Mouse (Mus musculus): ENCODE measurements around the gene Gzmb.
"Not testable (repeated sequence)": the region's sequence is repeated elsewhere in the genome, so short reads cannot be mapped to it uniquely, and the experiment has no call there.

Gene Gzmb

DNA sequence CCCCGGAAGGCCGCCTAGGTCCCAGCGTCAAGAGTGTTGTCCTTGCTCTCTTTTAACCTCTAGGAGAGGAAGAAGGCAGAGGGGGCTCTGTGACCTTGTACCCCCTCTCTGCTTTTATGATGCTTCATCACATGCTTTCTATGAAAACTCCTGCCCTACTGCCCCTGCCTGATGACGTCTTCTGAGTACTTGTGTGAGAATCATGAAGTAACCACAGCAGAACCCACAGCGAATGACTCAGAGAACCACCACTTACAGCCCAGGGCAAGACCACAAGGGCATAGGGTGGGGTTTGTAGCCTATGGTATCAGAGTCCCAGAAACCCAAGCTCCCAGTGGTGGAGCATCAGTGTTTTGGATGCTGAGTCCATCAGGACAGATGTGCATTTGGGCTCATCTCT lies at the start of gene Gzmb:
Gene Gzmb (minus strand): TSS at position 108 of the 400 bp plus-strand sequence.
- no peak for DNase-seq (ENCODE audit: low read depth, low spot score)

GRCm38 (mm10) chr14:56311801-56312200 lies 49.7 kb upstream of the Gzmb start:
- DNase-seq (ENCODE audit: low read depth, low spot score) = not testable (repeated sequence)

GRCm38 (mm10) chr14:56310238-56310637 lies 48.2 kb upstream of the Gzmb start:
- no peak for DNase-seq (ENCODE audit: low read depth, low spot score)

GRCm38 (mm10) chr14:56304149-56304548 lies 42.1 kb upstream of the Gzmb start:
- DNase-seq (ENCODE audit: low read depth, low spot score) = no peak

DNA sequence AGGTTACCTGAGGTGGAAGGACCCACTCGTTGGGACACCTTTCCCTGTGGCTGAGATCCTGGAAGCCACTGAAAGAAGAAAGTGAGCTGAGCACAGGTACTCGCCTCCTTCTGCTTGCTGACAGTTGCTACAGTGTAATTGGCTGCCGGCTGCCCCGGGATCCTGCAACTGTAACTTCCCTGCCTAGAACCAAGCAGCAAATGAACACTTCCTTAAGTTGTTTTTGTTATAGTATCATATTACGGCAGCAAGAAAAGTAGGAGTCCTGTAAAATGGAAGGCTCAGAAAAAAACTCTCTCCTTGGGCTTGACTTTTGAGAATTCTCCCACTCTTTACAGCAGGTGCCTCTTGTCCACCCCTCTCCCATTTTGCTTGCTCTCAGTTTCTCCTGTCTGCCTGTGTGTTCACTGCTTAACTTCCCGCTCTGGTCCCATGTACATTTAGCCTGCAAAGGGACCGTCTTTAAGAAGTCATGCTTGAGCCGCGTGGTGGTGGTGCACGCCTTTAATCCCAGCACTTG lies 41.5 kb upstream of the Gzmb start:
- no peak for DNase-seq (ENCODE audit: low read depth, low spot score)

DNA sequence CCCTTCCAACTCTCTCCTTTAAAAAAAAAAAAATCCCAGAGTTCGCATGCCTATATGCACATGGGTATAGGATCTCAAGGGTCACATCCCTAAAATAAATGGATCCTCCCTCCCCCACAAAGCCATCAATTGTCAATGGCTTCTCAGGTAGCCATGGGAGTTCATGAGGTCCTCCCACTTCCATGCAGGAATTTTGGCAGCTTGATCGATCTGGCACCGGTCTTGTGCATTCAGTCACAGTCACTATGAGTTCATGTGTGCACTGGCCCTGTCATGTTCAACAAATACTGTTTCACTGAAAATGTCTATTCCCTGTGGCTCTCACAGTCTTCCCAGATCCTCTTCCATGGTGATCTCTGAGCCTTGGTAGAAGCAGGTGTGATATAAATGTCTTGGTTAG lies 40.0 kb upstream of the Gzmb start:
- no peak for DNase-seq (ENCODE audit: low read depth, low spot score)

- no peak for DNase-seq (ENCODE audit: low read depth, low spot score)
Measured at GRCm38 (mm10) chr14:56296786-56297185, 34.7 kb upstream of the Gzmb start.

DNA sequence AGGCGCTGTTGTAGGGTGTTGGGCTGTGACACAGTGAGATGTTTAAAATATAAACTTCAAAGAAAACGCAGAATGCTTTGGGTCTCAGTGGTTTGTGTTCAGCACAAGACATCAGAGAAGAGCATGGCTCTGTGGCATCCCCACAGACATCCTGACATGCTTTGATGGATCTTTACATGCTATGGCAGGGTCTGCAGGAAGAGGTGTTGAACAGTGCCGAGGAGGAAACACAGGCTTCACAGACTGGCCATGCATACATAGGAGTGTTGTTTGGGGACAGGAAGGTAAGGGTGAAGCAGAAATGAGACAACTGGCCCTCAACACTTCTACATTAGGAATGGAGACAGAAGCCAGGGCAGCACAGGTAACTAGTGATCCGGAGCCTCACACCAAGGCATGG lies 34.0 kb upstream of the Gzmb start:
- no peak for DNase-seq (ENCODE audit: low read depth, low spot score)

- DNase-seq (ENCODE audit: low read depth, low spot score) = no peak
Measured at GRCm38 (mm10) chr14:56293146-56293545, 31.1 kb upstream of the Gzmb start.

DNA sequence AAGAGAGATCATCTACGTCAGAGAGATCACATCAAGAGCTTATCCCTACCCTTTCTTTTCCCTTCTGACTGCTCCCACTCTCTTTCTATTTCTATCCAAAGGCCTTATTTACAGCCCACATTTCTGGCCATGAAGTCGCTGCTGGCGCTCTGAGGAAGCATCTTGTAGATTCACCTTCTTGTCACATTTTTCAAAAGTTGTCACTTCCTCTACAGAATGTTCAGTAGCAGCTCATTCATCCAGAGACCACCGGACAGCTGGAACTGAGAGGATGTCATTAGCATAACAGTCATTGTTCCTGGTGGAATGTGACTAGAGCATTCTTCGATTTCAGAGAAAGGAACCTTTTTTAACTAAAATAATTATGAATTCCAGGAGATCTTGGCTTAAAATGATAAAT lies 26.6 kb upstream of the Gzmb start:
- no peak for DNase-seq (ENCODE audit: low read depth, low spot score)

DNA sequence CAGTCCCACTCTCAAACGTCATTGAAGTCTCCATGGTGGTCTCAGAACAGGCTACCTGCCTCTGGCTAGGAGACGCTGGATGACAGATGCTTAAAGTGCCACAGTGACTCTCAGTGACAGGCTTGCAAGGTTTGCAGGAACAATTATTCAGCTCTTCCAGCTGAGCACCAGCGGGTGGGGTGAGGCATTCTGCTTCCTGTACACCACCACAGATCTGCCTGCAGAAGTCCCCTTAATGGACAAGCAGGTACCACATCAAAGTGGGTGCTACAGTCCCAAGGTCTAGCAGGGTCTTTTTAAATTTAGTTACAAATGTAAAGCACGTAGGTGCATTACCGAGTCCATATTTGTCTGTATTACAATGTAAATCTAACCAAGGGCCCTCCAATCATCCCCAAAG lies 25.7 kb upstream of the Gzmb start:
- no peak for DNase-seq (ENCODE audit: low read depth, low spot score)

GRCm38 (mm10) chr14:56284356-56285325 lies 22.6 kb upstream of the Gzmb start:
- no peak for DNase-seq (ENCODE audit: low read depth, low spot score)

GRCm38 (mm10) chr14:56283816-56284215 lies 21.8 kb upstream of the Gzmb start:
- no peak for DNase-seq (ENCODE audit: low read depth, low spot score)

- no peak for DNase-seq (ENCODE audit: low read depth, low spot score)
Measured at GRCm38 (mm10) chr14:56281090-56281489, 19.0 kb upstream of the Gzmb start.

DNA sequence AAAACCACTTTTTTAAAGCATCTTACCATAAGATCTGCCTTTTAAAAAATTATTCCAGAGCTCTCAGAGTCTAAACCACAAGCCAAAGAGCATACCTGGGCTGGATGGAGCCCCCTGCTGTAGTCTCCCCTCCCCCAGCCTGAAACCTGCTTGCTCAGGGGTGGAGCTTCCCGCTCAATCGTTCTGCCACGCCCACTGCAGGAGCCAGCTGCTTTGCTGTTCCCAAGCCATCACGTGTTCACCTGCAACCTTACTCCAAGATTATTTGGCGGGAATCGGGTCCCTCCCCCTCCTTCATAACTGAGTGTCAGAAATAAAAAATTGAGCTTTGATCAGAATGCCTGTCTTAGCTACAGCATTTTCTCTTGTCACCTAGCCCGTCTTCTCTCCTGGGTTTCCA lies 16.6 kb upstream of the Gzmb start:
- DNase-seq (ENCODE audit: low read depth, low spot score) = not testable (repeated sequence)

- not testable (repeated sequence) for DNase-seq (ENCODE audit: low read depth, low spot score)
Measured at GRCm38 (mm10) chr14:56276096-56276495, 14.0 kb upstream of the Gzmb start.

- DNase-seq (ENCODE audit: low read depth, low spot score) = no peak
Measured at GRCm38 (mm10) chr14:56266109-56266508, 4.0 kb upstream of the Gzmb start.

DNA sequence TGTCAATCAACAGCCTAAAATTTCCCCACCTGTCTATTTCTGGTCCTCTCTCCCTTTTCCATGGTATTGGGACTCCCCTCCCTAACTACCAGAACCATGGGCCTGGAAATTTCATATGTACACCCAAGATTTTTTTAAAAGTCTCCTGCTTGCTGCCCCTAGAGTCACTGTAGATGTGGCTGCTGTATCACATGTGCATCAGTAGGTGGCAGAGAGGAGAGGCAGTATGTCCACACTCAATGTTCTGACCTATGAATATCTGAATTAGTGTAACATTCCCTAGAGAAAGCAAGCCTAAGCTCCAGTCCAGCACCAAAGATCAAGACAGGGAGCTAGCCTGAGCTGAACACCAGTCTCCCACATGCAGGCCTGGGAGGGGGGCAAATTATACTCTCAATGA lies 21.7 kb downstream of the Gzmb start:
- DNase-seq (ENCODE audit: low read depth, low spot score) = no peak

DNA sequence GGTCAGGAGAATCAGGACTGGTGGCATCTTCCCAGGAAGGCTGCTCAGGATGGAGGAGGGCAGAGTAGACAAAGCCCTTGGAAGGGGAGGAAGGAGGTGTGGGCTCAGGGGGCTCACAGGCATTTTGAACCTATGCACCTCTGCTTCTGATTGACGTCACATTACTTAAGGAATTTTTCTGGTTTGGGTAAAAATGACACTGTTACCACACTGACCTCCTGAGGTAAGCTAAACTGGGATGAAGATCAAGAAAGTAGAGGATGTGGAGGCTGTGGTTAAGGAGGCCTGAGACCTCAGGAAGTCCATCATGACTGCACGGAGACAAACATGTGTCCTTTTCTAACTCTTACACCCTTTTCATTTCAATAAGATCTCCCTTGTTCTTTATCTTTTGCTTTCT lies 27.5 kb downstream of the Gzmb start, which contains the start of gene Gzmc:
Gene Gzmc (minus strand): TSS at position 101 of the 400 bp plus-strand sequence.
- DNase-seq (ENCODE audit: low read depth, low spot score) = no peak

DNA sequence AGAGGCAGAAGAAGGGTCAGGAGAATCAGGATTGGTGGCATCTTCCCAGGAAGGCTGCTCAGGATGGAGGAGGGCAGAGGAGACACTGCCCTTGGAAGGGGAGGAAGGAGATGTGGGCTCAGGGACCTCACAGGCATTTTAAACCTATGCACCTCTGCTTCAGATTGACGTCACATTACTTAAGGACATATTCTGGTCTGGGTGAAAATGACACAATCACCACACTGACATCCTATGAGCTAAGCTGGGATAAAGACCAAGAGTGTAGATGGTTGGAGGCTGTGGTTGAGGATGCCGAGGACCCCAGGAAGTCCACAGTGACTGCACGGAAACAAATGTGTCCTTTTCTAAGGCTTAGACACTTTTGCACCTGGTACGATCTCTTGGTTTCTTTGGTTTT lies 50.7 kb downstream of the Gzmb start, which contains the start of gene Gzmf:
Gene Gzmf (minus strand): TSS at position 101 of the 400 bp plus-strand sequence.
- no peak for DNase-seq (ENCODE audit: low read depth, low spot score)

All from telencephalon, adult 2 months (tissue).